Mouse (Mus musculus): ENCODE data around the gene Inpp5a.

GRCm38 (mm10) chr7:139456759-139457158 lies 67.8 kb downstream of the Inpp5a start:
- TF ChIP-seq CTCF (IDR thresholded peaks at IDR 0.05; ENCODE audit: low read depth) (no peak), EP300 (IDR thresholded peaks at IDR 0.05; ENCODE audit: low read depth) (no peak)

Measured in heart, postnatal 0 days (tissue).